Mouse (Mus musculus) retina, adult 2 months (tissue): ENCODE measurements around the gene Gale.
"Not testable (repeated sequence)": the region's sequence is repeated elsewhere in the genome, so short reads cannot be mapped to it uniquely, and the experiment has no call there.

Experiments
- DNase-seq: peaks from one replicate; pipeline ENCODE4 v3.0.0-alpha.2; 2012; ENCODE audit warnings: low read depth, low spot score

The Gale gene

GRCm38 (mm10) chr4:135970585-135970984 lies 7.1 kb downstream of the Gale start:
- no peak for DNase-seq

GRCm38 (mm10) chr4:135971805-135972555 lies 8.5 kb downstream of the Gale start:
- DNase-seq: no peak

DNA sequence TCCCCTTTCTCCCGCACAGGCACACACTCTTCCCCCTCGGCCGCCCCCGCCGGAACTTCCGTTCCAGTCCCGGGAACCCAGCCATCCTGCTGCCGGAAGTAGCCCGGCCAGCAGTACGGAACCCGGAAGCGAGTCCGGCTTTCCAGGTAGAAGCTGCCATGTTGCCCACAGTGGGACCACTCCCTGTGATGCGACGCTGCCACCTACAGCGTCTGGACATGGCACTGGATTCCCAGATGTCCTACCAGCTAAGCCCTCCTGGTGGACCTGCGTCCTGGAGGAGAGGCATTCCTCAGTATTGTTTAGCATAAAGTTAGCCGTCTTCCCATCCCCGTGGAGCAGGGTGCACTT lies 9.0 kb downstream of the Gale start, which contains the start of gene Lypla2:
TSS of gene Lypla2 (minus strand) at position 71 of the 351 bp plus-strand sequence.
- peak; percentile 71 for DNase-seq

DNA sequence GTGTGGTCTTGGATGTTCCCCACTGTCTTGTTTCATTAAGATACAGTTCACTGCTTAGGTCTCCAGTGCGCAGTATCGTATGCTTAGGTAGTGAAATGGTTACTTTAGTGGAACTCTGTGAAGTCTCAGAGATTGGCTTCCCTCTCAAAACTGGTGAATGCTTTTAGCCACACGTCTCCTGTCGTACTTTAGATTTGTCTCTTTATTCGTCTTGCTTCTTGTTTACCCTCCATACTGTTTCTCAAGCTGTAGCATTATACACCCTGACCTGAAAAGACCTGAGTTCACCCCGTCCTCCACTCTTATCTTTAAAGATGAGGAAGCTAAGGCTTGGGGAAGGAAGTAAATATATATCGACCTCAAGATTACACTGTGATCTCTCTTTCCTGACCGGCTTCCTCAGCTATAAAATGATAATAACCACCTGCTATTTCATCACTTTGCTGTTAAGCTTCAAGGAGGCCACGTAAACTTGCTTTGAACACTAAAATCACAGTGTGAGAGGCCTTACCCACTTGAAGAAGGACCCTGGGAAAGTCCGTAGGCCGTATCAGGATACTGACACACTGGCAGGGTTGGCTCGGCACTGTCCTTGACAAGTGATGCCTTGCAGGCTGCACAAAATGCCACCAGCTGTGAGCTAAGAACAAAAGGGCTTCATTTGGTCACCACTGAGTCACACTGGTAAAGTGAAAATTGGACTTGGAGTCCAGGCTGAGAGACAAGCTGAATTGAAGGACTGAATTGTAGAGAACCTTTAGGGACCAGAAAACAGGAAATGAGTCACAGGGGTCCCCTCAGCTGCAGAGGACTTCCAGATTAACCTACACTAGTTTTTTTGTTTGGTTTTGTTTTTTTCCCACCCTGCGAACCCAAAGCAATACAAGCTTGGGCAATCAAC lies 9.6 kb downstream of the Gale start:
- DNase-seq: no peak

DNA sequence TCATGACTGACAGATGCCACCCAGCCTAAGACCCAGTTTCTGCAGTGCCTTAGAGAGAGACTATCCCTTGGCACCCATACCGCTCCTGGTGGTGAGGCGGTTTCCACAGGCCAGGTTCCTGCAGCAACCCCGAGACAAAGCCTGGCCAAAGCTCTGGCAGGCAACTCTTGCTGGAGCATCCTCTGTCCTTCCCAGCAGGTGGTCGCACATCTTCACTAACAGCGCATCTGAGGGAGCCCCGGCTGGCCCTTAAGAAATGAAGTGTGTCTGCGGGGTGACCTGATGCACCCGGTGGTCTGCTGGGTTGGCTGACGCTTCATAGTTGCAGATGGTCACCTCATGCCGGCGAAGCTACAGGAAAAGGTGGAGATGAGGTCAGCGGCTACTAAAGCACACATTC lies 12.6 kb downstream of the Gale start:
- DNase-seq: no peak

GRCm38 (mm10) chr4:135980223-135980622 lies 16.7 kb downstream of the Gale start:
- DNase-seq: not testable (repeated sequence)

GRCm38 (mm10) chr4:135981524-135982063 lies 18.1 kb downstream of the Gale start:
- no peak for DNase-seq

GRCm38 (mm10) chr4:135984556-135984955 lies 21.0 kb downstream of the Gale start:
- no peak for DNase-seq

DNA sequence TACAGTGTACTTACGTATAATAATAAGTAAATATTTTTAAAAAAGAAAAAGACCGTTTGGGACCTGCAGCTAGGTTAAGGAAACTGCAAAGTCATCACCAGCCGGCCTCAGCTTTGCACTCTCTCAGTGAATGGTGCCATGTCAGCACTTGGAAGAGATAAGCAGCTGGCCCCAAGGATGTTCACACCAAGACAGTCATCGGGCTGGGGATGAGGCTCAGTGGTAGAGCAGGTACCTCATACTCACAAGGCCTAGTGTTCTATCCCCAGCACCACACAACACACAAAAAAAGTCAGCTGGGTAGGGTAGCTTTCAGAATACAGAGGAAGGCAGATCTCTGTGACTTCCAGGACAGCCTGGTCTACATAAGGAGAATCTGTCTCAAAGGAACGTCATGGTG lies 21.7 kb downstream of the Gale start:
- DNase-seq: no peak

DNA sequence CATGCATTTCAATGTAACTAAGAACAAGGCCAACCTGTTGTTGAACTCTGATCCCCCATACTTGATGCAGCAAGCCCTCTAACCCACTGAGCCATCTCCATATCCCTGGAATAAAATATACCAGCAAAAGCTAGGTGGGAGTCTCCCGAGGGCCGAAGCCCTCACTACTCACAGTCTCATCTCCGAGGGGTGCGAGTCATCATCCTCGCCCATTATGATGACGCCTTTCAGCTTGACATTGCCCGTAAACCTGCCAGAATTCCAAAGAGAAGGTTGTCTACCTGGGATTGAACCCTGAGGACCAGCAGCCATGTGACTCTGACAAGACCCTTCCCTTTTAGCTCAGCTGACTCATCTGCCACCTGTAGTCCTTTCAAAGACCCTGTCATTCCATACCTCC lies 22.2 kb downstream of the Gale start:
- DNase-seq: no peak

DNA sequence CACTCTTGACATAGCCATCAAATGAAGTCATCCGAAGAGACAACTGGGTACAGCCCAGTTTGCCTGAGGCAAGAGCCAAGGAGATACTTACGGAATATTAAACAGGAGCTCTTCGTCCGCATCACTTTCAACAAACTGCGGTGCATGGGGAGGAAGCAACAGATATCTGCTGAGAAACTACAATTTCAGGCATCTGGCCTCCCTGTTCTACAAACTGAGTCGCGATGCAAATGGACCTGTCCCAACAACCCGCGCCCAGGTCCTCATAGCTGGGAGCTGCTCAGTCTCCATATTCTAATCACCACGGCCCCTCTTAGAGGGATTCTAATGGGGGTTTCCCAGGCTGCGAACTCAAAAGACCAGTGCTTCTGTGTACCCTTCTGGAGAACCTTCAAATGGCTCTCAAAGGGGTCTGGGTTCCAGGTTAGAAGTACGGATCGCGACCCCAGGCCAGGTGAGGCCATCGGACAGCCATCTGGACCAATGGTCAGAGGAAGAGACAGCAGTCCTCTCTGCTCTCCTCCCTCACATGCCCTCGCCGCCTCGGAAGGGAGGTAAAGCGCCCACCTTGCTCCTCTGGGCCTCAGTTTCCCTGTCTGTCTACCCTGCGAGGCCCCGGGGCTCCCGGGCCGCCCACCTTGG lies 22.9 kb downstream of the Gale start:
- DNase-seq: no peak

GRCm38 (mm10) chr4:135986943-135987710 lies 23.6 kb downstream of the Gale start, which contains the start of gene Pithd1:
Gene Pithd1, minus strand, starts transcription at chr4:135987264.
- peak; percentile 86 for DNase-seq

- no peak for DNase-seq
These were observed 24.2 kb downstream of the Gale start for GRCm38 (mm10) chr4:135987714-135988113.

DNA sequence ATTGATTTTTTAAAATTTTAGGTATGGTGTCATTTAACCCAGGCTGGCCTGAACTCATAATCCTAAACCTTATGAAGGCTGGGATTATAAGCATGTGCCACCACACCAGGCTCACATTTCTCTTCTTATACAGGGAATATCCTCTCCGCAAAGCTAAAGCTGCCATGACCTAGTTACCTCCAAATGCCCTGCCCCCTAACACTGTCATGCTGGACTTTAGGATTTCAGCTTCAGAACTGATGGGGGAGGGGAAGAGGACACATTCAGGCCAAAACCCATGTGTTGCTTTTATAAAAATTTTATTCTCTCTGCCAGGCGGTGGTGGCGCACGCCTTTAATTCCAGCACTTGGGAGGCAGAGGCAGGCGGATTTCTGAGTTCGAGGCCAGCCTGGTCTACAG lies 30.4 kb downstream of the Gale start:
- peak; percentile 69 for DNase-seq

DNA sequence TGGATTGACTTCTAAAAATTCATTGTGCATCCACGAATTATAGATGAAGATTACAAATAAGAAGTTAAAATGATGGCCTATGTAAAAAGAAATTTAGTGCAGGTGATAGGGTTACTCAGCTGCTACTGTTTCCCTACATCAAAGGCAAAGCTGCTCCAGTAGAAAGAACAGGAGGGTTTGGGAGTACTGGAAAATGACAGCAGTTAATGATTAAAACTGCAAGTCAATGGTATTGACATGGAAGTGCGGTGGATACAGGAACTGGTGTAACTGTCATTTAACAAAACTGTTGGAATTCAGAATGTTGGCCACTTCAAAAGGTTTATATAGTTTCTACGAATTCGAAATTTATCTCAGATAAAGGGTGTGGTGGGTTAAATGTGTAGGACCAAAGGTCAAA lies 31.6 kb downstream of the Gale start:
- no peak for DNase-seq

- no peak for DNase-seq
These were observed 40.7 kb downstream of the Gale start for GRCm38 (mm10) chr4:136004107-136004675.

DNA sequence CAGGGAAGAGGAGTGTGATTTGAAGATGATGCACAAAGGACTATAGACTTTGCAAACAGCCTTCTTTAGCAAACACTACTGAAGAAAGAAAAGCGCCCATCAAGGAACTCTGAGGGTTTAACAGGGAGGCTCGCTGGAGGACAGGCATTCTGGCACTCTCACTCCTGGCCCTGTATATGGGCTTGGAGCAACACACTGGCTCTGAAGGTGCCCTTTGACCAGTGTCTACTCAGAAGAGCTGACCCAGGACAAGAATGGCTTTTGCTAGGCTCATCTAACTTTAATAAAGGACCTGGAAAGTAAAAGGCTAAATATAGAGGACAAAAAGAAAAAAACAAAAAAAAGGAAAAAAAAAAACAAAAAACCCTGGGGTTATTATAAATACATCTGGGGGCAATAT lies 41.4 kb downstream of the Gale start:
- DNase-seq: no peak

DNA sequence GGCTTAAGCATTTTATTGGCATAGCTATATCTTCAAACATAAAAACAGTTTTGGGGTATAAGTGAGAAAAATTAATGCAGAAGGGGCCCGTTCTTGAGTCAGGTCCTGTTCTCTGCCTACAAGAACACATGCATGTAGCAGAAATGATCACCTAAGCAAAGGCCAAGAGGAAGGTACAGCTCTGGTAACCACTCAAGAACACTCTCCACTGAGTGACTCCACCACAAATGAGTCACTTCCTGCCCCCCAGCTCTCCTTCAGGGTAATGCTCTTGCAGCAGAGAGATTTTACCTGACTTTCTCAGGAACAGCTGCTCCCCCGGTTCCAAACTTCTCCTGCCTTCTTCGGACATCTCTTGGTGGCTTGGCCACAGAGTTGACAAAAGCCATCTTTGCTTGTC lies 43.3 kb downstream of the Gale start:
- DNase-seq: no peak

DNA sequence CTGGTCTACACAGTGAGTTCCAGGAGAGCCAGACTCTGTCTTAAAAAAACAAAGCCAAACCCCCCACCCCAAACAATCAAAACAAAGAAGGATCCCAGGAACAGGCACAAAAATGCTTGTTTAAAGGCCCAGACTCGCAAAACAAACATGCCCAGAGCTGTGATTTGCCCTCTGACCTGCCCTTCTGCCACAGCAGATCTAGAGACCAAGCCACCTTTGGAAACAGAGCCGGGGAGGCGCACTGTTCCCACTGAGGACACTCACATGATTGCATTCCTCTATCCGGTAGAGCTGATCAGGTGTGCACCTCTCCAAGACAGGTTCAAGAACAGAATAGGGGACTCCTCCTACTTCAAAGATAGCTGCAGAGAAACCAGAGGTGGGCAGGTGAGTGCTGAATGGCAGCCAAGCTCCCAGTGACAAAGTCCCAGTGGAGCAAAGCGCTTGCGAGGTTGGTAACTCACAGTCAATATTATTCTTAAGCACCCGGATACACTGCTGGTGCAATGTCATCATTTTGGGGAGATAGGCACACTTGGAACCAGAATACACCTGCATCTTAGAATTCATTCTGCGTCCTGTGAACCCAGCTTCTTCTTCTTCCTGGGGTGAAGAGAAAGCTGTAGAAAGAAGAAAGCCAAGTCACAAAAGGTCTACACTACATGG lies 45.4 kb downstream of the Gale start:
- no peak for DNase-seq

GRCm38 (mm10) chr4:136010586-136010985 lies 47.1 kb downstream of the Gale start:
- no peak for DNase-seq
